Mouse (Mus musculus) CH12.LX (cell line): ENCODE measurements around the gene Olfr149. TPM values are rescaled to one million over a fixed set of nuclear protein-coding genes. Genes with fewer than 3 reads are reported as not detected.

Experiments used
- DNase-seq: peaks from one replicate; pipeline ENCODE4 v3.0.0-alpha.2; 2013; ENCODE audit errors: extremely low read depth
- H3K27ac ChIP-seq: 2 replicates; pipeline ENCODE4 v1.5.1; 2012; ENCODE audit warnings: low read depth, mild to moderate bottlenecking, control low read depth, moderate library complexity; ENCODE audit not compliant: insufficient read depth
- H3K27me3 ChIP-seq: replicated peaks from 2 replicates; pipeline ENCODE3; 2012; ENCODE audit warnings: inconsistent platforms
- H3K36me3 ChIP-seq, 2 experiments: replicated peaks in 1 of 2; 2 replicates each; pipeline versions ENCODE3 to v1.6.1; 2012; ENCODE audit warnings: inconsistent platforms in 1 of 2, low read length in 1 of 2, mild to moderate bottlenecking in 1 of 2, mixed read lengths in 1 of 2, moderate library complexity in 1 of 2; ENCODE audit not compliant: control insufficient read depth in 1 of 2, insufficient read depth in 1 of 2
- H3K4me1 ChIP-seq, 2 experiments: 2 replicates each; pipeline ENCODE4 v1.6.1; 2012; ENCODE audit warnings: inconsistent platforms in 1 of 2, moderate library complexity in 1 of 2; ENCODE audit not compliant: insufficient read depth in 2 of 2, control insufficient read depth in 1 of 2
- H3K4me2 ChIP-seq: 2 replicates; pipeline ENCODE4 v1.6.1; 2012; ENCODE audit warnings: low read depth, mild to moderate bottlenecking, control low read depth; ENCODE audit not compliant: poor library complexity, insufficient read depth, severe bottlenecking
- H3K4me3 ChIP-seq, 3 experiments: fragments of 150-350 bp in 1 of 3; sonication (generic) in 1 of 3; replicated peaks in 1 of 3; 2 replicates each; pipeline versions ENCODE3 to v1.5.1; 2011 to 2012; ENCODE audit warnings: low read depth in 2 of 3, low read length in 2 of 3, mild to moderate bottlenecking in 2 of 3, moderate library complexity in 2 of 3, control low read depth in 1 of 3, improper control_type of control experiment in 1 of 3, inconsistent platforms in 1 of 3, mixed read lengths in 1 of 3; ENCODE audit not compliant: poor library complexity in 1 of 3
- H3K79me2 ChIP-seq: replicated peaks from 2 replicates; pipeline ENCODE4 v1.6.1; 2012; ENCODE audit warnings: mild to moderate bottlenecking, moderate library complexity; ENCODE audit not compliant: control insufficient read depth, poor library complexity, insufficient read depth, severe bottlenecking; ENCODE audit errors: extremely low read depth
- H3K9ac ChIP-seq: 2 replicates; pipeline ENCODE4 v1.6.1; 2012; ENCODE audit warnings: low read depth, mild to moderate bottlenecking, control low read depth, moderate library complexity; ENCODE audit not compliant: insufficient read depth
- H3K9me3 ChIP-seq: replicated peaks from 2 replicates; pipeline ENCODE3; 2012; ENCODE audit warnings: low read length, inconsistent platforms, mixed read lengths
- BHLHE40 ChIP-seq: IDR thresholded peaks from 2 replicates; pipeline ENCODE4 v1.6.1; 2011; ENCODE audit warnings: mild to moderate bottlenecking, low read depth, low read length, improper control_type of control experiment
- CHD1 ChIP-seq: IDR thresholded peaks from 2 replicates; pipeline ENCODE4 v1.6.1; 2012; ENCODE audit warnings: low read depth, low read length, improper control_type of control experiment, inconsistent platforms
- CHD2 ChIP-seq: IDR thresholded peaks from 2 replicates; pipeline ENCODE4 v1.6.1; 2011; ENCODE audit warnings: low read length, improper control_type of control experiment
- ELF1 ChIP-seq: IDR thresholded peaks from 2 replicates; pipeline ENCODE4 v1.6.1; 2014; ENCODE audit warnings: low read depth, mild to moderate bottlenecking, inconsistent platforms, low read length, improper control_type of control experiment
- EP300 ChIP-seq: IDR thresholded peaks from 2 replicates; pipeline ENCODE4 v1.6.1; 2011; ENCODE audit warnings: low read length, improper control_type of control experiment
- ETS1 ChIP-seq: conservative IDR thresholded peaks from 2 replicates; pipeline ENCODE4 v1.6.1; 2012; ENCODE audit warnings: low read depth, mild to moderate bottlenecking, inconsistent platforms, low read length, improper control_type of control experiment, moderate library complexity
- GABPA ChIP-seq: IDR thresholded peaks from 2 replicates; pipeline ENCODE4 v1.6.1; 2012; ENCODE audit warnings: low read depth, low read length, improper control_type of control experiment, inconsistent platforms; ENCODE audit not compliant: insufficient replicate concordance
- HCFC1 ChIP-seq: IDR thresholded peaks from 2 replicates; pipeline ENCODE4 v1.6.1; 2012; ENCODE audit warnings: low read depth, mild to moderate bottlenecking, inconsistent platforms, low read length, improper control_type of control experiment
- IRF4 ChIP-seq: IDR thresholded peaks from 2 replicates; pipeline ENCODE4 v1.6.1; 2014; ENCODE audit warnings: low read depth, mild to moderate bottlenecking, inconsistent platforms, low read length, improper control_type of control experiment
- JUN ChIP-seq: IDR thresholded peaks from 2 replicates; pipeline ENCODE4 v1.6.1; 2011; ENCODE audit warnings: low read depth, mild to moderate bottlenecking, low read length, improper control_type of control experiment, moderate library complexity; ENCODE audit not compliant: insufficient read depth
- JUND ChIP-seq: conservative IDR thresholded peaks from 2 replicates; pipeline ENCODE4 v1.6.1; 2011; ENCODE audit warnings: low read depth, low read length, improper control_type of control experiment
- KAT2A ChIP-seq: IDR thresholded peaks from 2 replicates; pipeline ENCODE4 v1.6.1; 2012; ENCODE audit warnings: low read length, improper control_type of control experiment, inconsistent platforms; ENCODE audit not compliant: insufficient replicate concordance
- MAZ ChIP-seq: IDR thresholded peaks from 2 replicates; pipeline ENCODE4 v1.6.1; 2012; ENCODE audit warnings: low read depth, mild to moderate bottlenecking, inconsistent platforms, low read length, improper control_type of control experiment, moderate library complexity
- MEF2A ChIP-seq: IDR thresholded peaks from 2 replicates; pipeline ENCODE4 v1.6.1; 2014; ENCODE audit warnings: low read depth, mild to moderate bottlenecking, inconsistent platforms, low read length, improper control_type of control experiment, borderline replicate concordance
- MXI1 ChIP-seq: IDR thresholded peaks from 2 replicates; pipeline ENCODE4 v1.6.1; 2011; ENCODE audit warnings: mild to moderate bottlenecking, low read depth, low read length, improper control_type of control experiment
- MYC ChIP-seq: IDR thresholded peaks from 2 replicates; pipeline ENCODE4 v1.6.1; 2011; ENCODE audit warnings: low read depth, mild to moderate bottlenecking, improper control_type of control experiment, low read length
- NELFE ChIP-seq: IDR thresholded peaks from 2 replicates; pipeline ENCODE4 v1.6.1; 2011; ENCODE audit warnings: low read depth, low read length, improper control_type of control experiment
- POLR2A ChIP-seq: IDR thresholded peaks from 2 replicates; pipeline ENCODE4 v1.6.1; 2011; ENCODE audit warnings: low read depth, mild to moderate bottlenecking, improper control_type of control experiment, low read length
- POLR2AphosphoS2 ChIP-seq: IDR thresholded peaks from 2 replicates; pipeline ENCODE4 v1.6.1; 2011; ENCODE audit warnings: low read depth, low read length, improper control_type of control experiment
- RAD21 ChIP-seq: IDR thresholded peaks from 2 replicates; pipeline ENCODE4 v1.6.1; 2011; ENCODE audit warnings: low read depth, mild to moderate bottlenecking, low read length, improper control_type of control experiment, moderate library complexity
- SIN3A ChIP-seq: IDR thresholded peaks from 2 replicates; pipeline ENCODE4 v1.6.1; 2012; ENCODE audit warnings: low read length, improper control_type of control experiment, inconsistent platforms
- TCF12 ChIP-seq: IDR thresholded peaks from 2 replicates; pipeline ENCODE4 v1.6.1; 2014; ENCODE audit warnings: low read depth, mild to moderate bottlenecking, inconsistent platforms, low read length, improper control_type of control experiment
- UBTF ChIP-seq: IDR thresholded peaks from 2 replicates; pipeline ENCODE4 v1.6.1; 2012; ENCODE audit warnings: low read depth, mild to moderate bottlenecking, inconsistent platforms, low read length, improper control_type of control experiment, moderate library complexity
- USF1 ChIP-seq: IDR thresholded peaks from 2 replicates; pipeline ENCODE4 v1.6.1; 2014; ENCODE audit warnings: low read depth, mild to moderate bottlenecking, inconsistent platforms, low read length, improper control_type of control experiment
- ZC3H11A ChIP-seq: IDR thresholded peaks from 2 replicates; pipeline ENCODE4 v1.6.1; 2012; ENCODE audit warnings: low read depth, mild to moderate bottlenecking, inconsistent platforms, low read length, improper control_type of control experiment
- ZKSCAN1 ChIP-seq: IDR thresholded peaks from 2 replicates; pipeline ENCODE4 v1.6.1; 2012; ENCODE audit warnings: low read depth, inconsistent platforms, low read length, improper control_type of control experiment, borderline replicate concordance
- ZMIZ1 ChIP-seq: IDR thresholded peaks from 2 replicates; pipeline ENCODE4 v1.6.1; 2012; ENCODE audit warnings: low read depth, mild to moderate bottlenecking, inconsistent platforms, low read length, improper control_type of control experiment
- dilution Hi-C: fragments of 300-500 bp; cut with MboI; formaldehyde crosslinking; loops from 2 replicates; pipeline ENCODE4 v1.14.3; 2020; ENCODE audit warnings: low sequenced_read_pairs; ENCODE audit not compliant: extremely low pct_unique_long_range_greater_than_20kb, extremely low pct_ligation_motif_present
- in situ Hi-C: fragments of 300-500 bp; cut with MboI; formaldehyde crosslinking; loops from 3 replicates; pipeline ENCODE4 v1.14.3; 2019; ENCODE audit warnings: low sequenced_read_pairs, low pct_ligation_motif_present, low pct_unique_long_range_greater_than_20kb, mixed read lengths
- polyA plus RNA-seq: library from polyadenylated mRNA; unstranded; fragments of >175 nt; gene quantifications from 2 replicates; pipeline ENCODE4 v1.2.1, GENCODE M21; 2012; ENCODE audit warnings: low read depth; ENCODE audit not compliant: insufficient read length
- total RNA-seq, 2 experiments: library from RNA; depleted of rRNA; stranded (reverse); fragments of 300-350 nt in 1 of 2; fragments of >200 nt in 1 of 2; gene quantifications; 2 replicates each; pipeline ENCODE4 v1.2.3; 2012 to 2014

Olfr149 gene
- total and polyA plus RNA-seq, 3 experiments, result not detected

- Histone ChIP-seq H3K4me1 (no peaks in the 10 kb centered on the region), H3K9ac (no peak within 1 kb of the TSS), H3K27ac (no peak within 1 kb of the TSS), H3K4me2 (no peak within 1 kb of the TSS), H3K27me3 (no peaks in the 10 kb centered on the region), H3K9me3 (no peaks in the 10 kb centered on the region), H3K4me3 (no peak within 1 kb of the TSS), H3K79me2 (no peaks in the 10 kb centered on the region), H3K36me3 (no peaks in the 10 kb centered on the region)
- dilution Hi-C loops, result no loop called here
- DNase-seq, result no peak
- no peak for TF ChIP-seq SIN3A
- no peak for TF ChIP-seq MEF2A
- TF ChIP-seq JUND, result no peak
- no peak for TF ChIP-seq NELFE
- TF ChIP-seq POLR2AphosphoS2, result no peak
- no peak for TF ChIP-seq POLR2A
- no peak for TF ChIP-seq GABPA
- TF ChIP-seq JUN, result no peak
- no peak for TF ChIP-seq BHLHE40
- TF ChIP-seq ELF1, result no peak
- TF ChIP-seq UBTF, result no peak
- TF ChIP-seq HCFC1, result no peak
- no peak for TF ChIP-seq ETS1
- in situ Hi-C loops, result no loop called here
Observed at GRCm38 (mm10) chr9:39730678-39731077, 23.8 kb upstream of the Olfr149 start, which contains the start of gene Olfr150. TSS of gene Olfr150 (plus strand) at chr9:39730978.

DNA sequence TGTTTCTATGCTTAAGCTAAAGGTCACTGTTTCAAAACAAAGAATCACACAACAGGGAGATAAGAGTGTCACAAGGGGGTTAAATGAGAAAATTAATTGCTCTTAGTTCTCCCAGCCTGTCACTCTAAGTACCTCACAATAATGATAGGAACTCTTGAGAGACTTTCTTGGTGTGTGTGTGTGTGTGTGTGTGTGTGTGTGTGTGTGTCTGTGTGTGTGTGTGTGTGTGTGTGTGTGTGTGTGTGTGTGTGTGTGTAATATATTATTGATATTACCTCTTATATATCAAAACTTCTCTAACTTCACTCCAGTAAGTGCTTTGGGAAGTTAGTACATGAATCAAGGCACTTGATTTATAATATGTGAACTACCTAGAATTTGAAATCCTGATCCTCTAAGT, 4.1 kb upstream of the Olfr149 start, which contains the start of gene Olfr965:
Olfr965 (plus strand) TSS at position 301 of the 400 bp plus-strand sequence.
- no peak for TF ChIP-seq ZMIZ1
- TF ChIP-seq JUND, result no peak
- no peak for TF ChIP-seq EP300
- no peak for TF ChIP-seq MYC
- TF ChIP-seq SIN3A, result no peak
- no peak for TF ChIP-seq POLR2A
- TF ChIP-seq ZKSCAN1, result no peak
- no peak for TF ChIP-seq CHD2
- TF ChIP-seq RAD21, result no peak
- TF ChIP-seq MXI1, result no peak
- TF ChIP-seq KAT2A, result no peak
- no peak for TF ChIP-seq ZC3H11A
- no peak for TF ChIP-seq CHD1
- TF ChIP-seq UBTF, result no peak
- no peak for TF ChIP-seq TCF12
- TF ChIP-seq IRF4, result no peak
- TF ChIP-seq MAZ, result no peak
- TF ChIP-seq ETS1, result no peak
- TF ChIP-seq USF1, result no peak
- Histone ChIP-seq H3K79me2 (no peaks in the 10 kb centered on the region), H3K27me3 (no peaks in the 10 kb centered on the region), H3K36me3 (no peaks in the 10 kb centered on the region), H3K9ac (no peak within 1 kb of the TSS), H3K4me3 (no peak within 1 kb of the TSS), H3K4me2 (no peak within 1 kb of the TSS), H3K27ac (no peak within 1 kb of the TSS), H3K9me3 (no peaks in the 10 kb centered on the region), H3K4me1 (peaks cover 0 to 6% of the 10 kb centered on the region in 2 experiments; a peak in 2 of 4 replicates)
- in situ Hi-C loops, result no loop called here
- dilution Hi-C loops, result no loop called here
- DNase-seq, result no peak
